Mouse (Mus musculus): ENCODE measurements around the gene Dab1.

The Dab1 gene

GRCm38 (mm10) chr4:104120108-104120507 is 500.9 kb downstream of the Dab1 start:
- no peak for DNase-seq

GRCm38 (mm10) chr4:104121959-104122358 is 502.8 kb downstream of the Dab1 start:
- no peak for DNase-seq

DNA sequence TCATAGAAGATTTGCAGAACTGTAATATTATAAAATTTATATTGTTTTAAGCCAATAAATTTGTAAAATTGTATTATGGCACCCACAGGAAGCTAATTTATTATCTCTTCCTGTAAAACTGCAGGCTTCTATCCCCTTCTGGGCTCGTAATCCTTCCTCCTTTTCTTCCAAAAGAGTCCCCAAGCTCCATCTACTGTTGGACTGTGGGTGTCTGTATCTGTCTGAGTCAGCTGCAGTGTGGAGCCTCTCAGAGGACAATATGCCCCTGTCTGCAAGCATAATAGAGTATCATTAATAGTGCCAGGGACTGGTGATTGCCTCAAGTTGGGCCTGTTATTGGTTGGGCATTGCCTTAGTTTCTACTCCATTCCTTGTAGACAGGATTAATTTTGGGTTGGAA is 503.2 kb downstream of the Dab1 start:
- no peak for DNase-seq

- no peak for DNase-seq
Measured at GRCm38 (mm10) chr4:104153637-104154036, 534.5 kb downstream of the Dab1 start.

GRCm38 (mm10) chr4:104178067-104178466 is 558.9 kb downstream of the Dab1 start:
- no peak for DNase-seq

DNA sequence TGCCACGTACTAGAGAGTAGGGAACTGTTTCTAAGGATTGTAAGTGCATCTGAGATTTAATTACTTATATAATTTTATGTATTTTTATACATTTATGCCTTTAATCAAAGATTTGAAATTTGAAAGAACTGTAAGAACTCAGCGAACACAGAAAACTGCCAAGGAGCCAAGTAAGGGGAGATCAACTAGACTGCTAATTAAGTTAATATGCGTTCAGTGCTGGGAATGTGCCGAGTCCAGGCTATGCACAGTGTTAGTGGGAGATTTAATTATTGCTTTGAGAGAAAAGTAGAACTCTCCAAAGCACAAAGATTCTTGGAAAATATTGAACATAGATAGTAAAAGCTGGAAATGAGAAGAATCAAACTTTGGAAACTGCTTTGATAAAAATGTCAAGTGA is 567.2 kb downstream of the Dab1 start:
- no peak for DNase-seq

GRCm38 (mm10) chr4:104198635-104199034 is 579.5 kb downstream of the Dab1 start:
- DNase-seq = no peak

- no peak for DNase-seq
Measured at GRCm38 (mm10) chr4:104201686-104202085, 582.5 kb downstream of the Dab1 start.

GRCm38 (mm10) chr4:104204047-104204446 is 584.9 kb downstream of the Dab1 start:
- DNase-seq = no peak

- DNase-seq = no peak
Measured at GRCm38 (mm10) chr4:104206639-104207038, 587.5 kb downstream of the Dab1 start.

GRCm38 (mm10) chr4:104209081-104209480 is 589.9 kb downstream of the Dab1 start:
- no peak for DNase-seq

DNA sequence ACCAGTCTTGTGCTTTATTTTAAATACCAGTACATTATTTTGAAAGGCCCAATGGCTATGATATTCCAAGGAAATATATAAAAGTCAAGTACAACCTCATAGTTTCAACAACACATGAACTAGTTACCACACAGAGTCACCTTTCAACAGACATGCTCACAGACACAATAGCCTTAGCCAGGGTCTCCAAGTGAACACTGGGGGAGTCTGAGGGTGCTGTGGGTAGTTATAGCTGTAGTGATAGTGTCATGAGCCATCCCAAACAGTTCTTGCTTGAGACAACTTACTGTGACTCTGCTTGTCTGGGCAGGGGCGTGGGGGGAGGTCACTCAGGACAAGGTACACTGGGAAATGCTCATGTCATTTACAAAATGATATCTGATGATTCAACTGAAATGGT is 591.6 kb downstream of the Dab1 start:
- DNase-seq = no peak

DNA sequence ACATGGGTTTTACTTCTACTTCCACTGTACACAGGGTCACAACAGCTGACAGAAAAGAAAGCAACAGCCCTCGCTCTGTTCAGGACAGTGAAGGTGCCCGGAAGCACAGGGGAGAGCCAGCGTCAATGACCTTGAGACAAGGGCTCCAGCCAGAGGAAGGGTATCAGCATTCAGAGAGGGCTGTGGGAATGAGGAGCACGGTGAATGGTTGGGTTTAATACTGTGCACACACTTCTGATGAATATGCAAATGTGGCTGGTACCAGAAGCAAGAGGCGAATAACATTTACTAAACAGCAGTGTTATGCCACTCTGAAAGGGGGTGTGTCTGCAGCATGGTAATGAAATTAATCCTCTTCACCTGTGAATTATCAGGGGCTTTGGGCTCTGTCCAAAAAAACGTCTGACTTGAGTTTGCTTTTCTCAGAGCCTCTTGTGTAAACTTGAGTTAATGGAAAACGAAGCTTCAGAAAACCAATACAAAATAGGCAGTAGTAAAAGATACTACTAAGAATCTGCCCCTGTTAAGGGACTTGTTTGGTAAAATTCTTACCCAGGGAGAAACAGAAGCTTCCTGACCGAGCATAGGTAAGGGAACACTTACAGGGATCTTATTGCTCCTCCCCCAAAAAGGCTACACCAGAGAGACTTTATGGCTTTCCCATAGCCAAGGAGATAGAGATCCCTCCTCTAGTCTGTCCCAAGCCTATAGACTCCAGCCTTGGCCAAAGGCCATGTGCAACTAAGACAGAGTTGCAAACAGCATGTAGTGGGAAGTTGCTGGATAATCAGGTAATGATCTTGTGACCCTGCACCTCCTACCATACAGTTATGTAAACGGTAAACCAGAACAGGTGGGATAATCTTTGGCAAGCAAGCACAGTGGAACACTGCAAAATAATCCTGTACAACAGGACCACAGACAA is 592.6 kb downstream of the Dab1 start:
- no peak for DNase-seq

DNA sequence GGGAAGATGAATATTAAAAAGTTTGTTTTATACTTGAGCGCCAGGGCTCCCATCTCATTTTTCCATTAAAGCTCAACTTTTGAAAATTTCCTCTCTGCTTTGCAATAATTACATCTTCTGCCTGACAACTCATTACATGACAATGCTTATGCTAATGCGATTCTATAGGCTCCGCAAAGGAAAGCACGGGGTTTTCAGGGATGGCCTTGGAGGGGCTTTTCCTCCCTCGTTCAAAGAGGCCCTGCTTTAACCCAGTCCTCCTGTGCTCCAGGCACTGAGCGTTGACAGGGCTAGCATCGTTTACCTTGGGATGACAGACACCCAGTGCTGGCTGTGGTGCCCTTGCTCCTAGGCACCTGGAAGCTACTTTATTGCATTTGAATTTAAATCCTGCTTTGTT is 595.6 kb downstream of the Dab1 start:
- DNase-seq = no peak

GRCm38 (mm10) chr4:104217336-104217735 is 598.2 kb downstream of the Dab1 start:
- DNase-seq = no peak

- DNase-seq = no peak
Measured at GRCm38 (mm10) chr4:104218765-104219164, 599.6 kb downstream of the Dab1 start.

- no peak for DNase-seq
Measured at GRCm38 (mm10) chr4:104220099-104220498, 600.9 kb downstream of the Dab1 start.

- no peak for DNase-seq
Measured at GRCm38 (mm10) chr4:104229296-104229695, 610.1 kb downstream of the Dab1 start.

DNA sequence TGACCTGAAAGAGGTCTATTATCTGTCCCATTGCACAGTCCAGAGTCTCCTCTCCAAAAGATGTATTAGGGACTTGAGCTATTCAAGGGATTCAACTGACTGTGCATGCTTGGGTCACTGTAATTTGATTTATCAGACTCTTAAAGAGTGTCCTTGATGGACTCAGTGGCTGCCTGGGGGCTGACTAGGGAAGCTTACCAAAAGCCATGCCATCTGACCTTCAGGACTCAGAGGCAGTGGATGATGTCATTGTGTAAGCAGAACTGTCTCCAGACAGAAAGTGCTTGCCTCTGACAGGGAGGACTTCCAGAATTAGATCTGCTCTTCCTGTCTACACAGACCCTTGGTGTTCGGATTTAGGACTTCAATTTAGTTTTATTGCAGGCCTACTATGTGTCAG is 627.3 kb downstream of the Dab1 start:
- DNase-seq = no peak

GRCm38 (mm10) chr4:104249462-104249861 is 630.3 kb downstream of the Dab1 start:
- no peak for DNase-seq

DNA sequence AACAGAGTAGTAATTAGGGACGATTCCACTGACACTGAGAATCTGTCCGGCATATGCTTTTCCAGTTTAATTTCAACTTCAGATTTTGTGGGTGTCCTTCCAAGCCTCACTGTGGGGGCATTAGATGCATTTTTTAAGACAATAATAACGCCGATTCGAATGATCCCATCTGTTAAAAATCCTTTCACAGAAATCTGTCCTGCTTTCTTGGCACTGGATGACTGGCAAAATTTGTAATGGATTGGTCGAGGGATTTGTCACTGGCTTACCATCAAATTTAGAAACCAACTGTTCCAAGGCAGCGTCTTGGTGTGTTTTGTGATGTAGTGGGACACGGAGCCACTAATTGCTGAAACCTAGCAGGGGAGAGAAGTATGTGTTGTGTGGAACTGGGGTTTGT is 638.6 kb downstream of the Dab1 start:
- DNase-seq = no peak

DNA sequence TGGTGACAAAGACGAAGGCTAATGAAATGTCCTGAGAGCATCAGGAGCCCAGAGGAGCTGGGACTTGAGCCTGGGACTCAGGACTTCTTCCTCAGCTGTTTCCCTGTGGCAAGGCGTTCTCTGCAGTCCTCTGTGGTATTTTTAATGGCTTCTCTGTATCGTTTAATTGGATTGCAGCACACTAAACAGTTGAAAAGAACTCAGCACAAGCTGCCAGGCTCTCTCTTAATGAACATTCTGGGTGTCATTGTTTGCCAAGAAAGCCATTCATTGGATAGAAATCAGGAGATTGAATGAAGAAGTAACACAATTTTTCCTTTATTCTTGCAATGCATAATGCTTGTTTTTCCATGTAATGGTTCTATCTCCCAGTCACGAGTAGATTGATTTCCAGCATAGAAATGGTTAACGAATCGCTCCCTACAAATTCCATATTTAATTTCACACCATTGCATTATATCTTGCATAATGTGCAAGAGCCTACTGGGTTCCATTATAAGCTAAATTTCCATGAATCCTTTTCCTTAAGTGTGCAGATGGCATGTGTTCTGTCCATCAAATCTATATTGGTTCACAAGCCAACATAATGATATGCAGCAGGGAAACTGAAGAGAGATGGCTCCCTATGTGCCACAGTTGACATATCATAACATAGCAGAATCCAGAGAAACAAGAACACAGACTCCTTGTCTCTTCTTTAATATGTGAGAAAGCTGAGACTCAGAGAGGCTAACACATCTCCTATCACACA is 650.4 kb downstream of the Dab1 start:
- no peak for DNase-seq

- no peak for DNase-seq
Measured at GRCm38 (mm10) chr4:104270173-104270557, 651.0 kb downstream of the Dab1 start.

DNA sequence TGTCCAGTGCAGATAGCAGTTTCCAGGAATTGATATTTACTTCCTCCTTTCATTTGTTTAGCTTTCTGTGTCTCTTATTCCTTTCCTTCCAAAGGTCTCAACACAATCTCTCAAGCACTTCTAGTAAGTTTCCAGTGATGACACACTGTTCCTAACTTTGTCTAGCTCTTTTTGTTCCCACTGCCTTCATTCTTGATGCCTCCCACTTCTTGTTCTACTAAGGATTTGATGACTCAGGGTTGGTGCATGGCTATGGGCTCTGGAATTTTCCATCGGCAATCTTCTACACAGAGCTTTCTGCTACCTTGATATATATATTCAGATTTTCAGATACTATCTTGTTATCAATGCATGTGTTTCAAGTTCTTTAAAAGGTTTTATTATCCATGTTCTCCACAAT is 656.1 kb downstream of the Dab1 start:
- DNase-seq = no peak
